Mouse (Mus musculus) kidney, embryonic 14.5 days (tissue): ENCODE measurements around the gene Sh3rf1. TPM values are rescaled to one million over a fixed set of nuclear protein-coding genes. Genes with fewer than 3 reads are reported as not detected.

ENCODE experiments used
- ATAC-seq: fragments of 200-750 bp; cut with Nextera tagmentation; 2 replicates; pipeline ENCODE4 v1.8.0; 2017; ENCODE audit warnings: moderate number of reproducible peaks, mild to moderate bottlenecking, moderate TSS enrichment, moderate library complexity; ENCODE audit not compliant: low FRiP score, low TSS enrichment
- H3K27ac ChIP-seq: fragments of 300-500 bp; sonication (generic); 2 replicates; pipeline ENCODE4 v1.5.1; 2014; ENCODE audit warnings: low read depth, mild to moderate bottlenecking, low read length, moderate library complexity, mixed read lengths
- H3K27me3 ChIP-seq: fragments of 300-500 bp; sonication (generic); 2 replicates; pipeline ENCODE4 v1.6.1; 2014; ENCODE audit warnings: mild to moderate bottlenecking, low read length; ENCODE audit not compliant: control insufficient read depth, insufficient read depth
- H3K36me3 ChIP-seq: fragments of 300-500 bp; sonication (generic); 2 replicates; pipeline ENCODE4 v1.6.1; 2014; ENCODE audit warnings: low read length, mixed read lengths; ENCODE audit not compliant: control insufficient read depth, insufficient read depth
- H3K4me1 ChIP-seq: fragments of 300-500 bp; sonication (generic); 2 replicates; pipeline ENCODE4 v1.6.1; 2014; ENCODE audit warnings: low read length, mixed read lengths; ENCODE audit not compliant: control insufficient read depth, insufficient read depth
- H3K4me2 ChIP-seq: fragments of 300-500 bp; sonication (generic); replicated peaks from 2 replicates; pipeline ENCODE4 v1.6.1; 2014; ENCODE audit warnings: low read depth, mild to moderate bottlenecking, low read length
- H3K4me3 ChIP-seq: fragments of 300-500 bp; sonication (generic); 2 replicates; pipeline ENCODE4 v1.5.1; 2014; ENCODE audit warnings: mild to moderate bottlenecking, low read length
- H3K9ac ChIP-seq: fragments of 300-500 bp; sonication (generic); 2 replicates; pipeline ENCODE4 v1.6.1; 2014; ENCODE audit warnings: low read depth, mild to moderate bottlenecking, low read length, moderate library complexity
- H3K9me3 ChIP-seq: fragments of 300-500 bp; sonication (generic); 2 replicates; pipeline ENCODE4 v1.6.1; 2016; ENCODE audit warnings: low read length; ENCODE audit not compliant: control insufficient read depth
- WGBS: fragments of 180-500 bp; shearing (Covaris S2); extraction: QIAGEN DNeasy Blood & Tissue Kit; methylation state at CpG from one replicate; pipeline ENCODE4 v1.1.7; 2014; 5-methylcytosine and 5-hydroxymethylcytosine counted together
- polyA plus RNA-seq: library from polyadenylated mRNA; unstranded; fragments of >200 nt; fragmentation: Nextera tagmentation; extraction: Ambion mirVana; gene quantifications from 2 replicates; pipeline ENCODE4 v1.2.1, GENCODE M21; 2014

Sh3rf1 gene
- polyA plus RNA-seq, 1 experiment from 2014 or later: 25.9 TPM

DNA sequence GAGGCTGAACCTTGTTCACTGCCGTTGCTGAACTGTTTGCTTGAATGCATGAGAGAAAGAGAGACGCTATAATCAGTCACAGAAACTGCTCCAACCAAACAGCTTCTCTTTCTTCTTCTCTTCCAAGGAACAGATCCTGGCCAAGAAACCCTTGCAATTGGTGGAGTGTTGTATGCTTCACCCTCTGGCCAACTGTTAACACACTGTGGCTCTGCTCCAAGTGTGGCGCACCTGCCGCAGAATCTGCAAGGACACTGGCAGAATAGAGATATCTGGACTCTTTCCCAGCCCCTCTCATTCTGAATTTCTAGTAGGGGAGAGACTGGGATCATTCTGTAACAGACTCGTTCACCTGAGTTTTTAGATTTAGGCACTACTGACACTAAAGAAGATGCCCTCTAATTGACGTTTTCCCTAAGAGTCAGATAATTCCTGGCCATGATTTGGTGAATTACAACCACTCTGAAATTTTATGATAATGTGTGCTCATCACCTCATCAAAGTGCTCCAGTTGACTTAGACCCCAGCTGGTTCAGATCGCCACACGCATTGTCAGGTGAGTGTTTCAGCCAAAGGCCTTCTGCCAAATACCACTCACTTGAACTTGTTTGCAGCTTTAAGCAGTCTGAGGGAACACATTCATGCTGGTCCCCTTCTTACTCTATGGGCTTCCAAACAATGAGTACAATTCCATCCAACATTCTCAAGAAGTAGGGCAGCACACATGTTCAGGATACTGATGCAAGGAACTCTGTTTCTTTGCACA lies 204.4 kb downstream of the Sh3rf1 start:
- no peaks in the 10 kb centered on the region for H3K36me3 ChIP-seq
- H3K4me3 ChIP-seq: no peak overlapping the region
- no peaks in the 10 kb centered on the region for H3K9me3 ChIP-seq
- 78% methylated on average over 8 of the region's 8 CpGs for WGBS
- ATAC-seq: no peak
- no peaks in the 10 kb centered on the region for H3K27me3 ChIP-seq
- H3K4me2 ChIP-seq: no peak overlapping the region
- no peak overlapping the region for H3K27ac ChIP-seq
- H3K9ac ChIP-seq: no peak overlapping the region
- no peaks in the 10 kb centered on the region for H3K4me1 ChIP-seq

GRCm38 (mm10) chr8:61428821-61429482 lies 205.3 kb downstream of the Sh3rf1 start:
- Histone ChIP-seq H3K4me2 (no peak overlapping the region), H3K27ac (no peak overlapping the region), H3K4me1 (no peaks in the 10 kb centered on the region), H3K9ac (no peak overlapping the region), H3K27me3 (no peaks in the 10 kb centered on the region), H3K4me3 (no peak overlapping the region), H3K9me3 (no peaks in the 10 kb centered on the region), H3K36me3 (no peaks in the 10 kb centered on the region)
- WGBS: 68% methylated on average over 4 of the region's 4 CpGs
- peak; percentile 32; the same call in 1 of the 2 replicates for ATAC-seq

- 93% methylated on average over 5 of the region's 5 CpGs for WGBS
- H3K9ac ChIP-seq: no peak overlapping the region
- H3K4me2 ChIP-seq: no peak overlapping the region
- H3K27me3 ChIP-seq: no peaks in the 10 kb centered on the region
- no peaks in the 10 kb centered on the region for H3K36me3 ChIP-seq
- no peak for ATAC-seq
- H3K4me1 ChIP-seq: no peaks in the 10 kb centered on the region
- H3K27ac ChIP-seq: no peak overlapping the region
- 0 out of 2 replicates have a peak, but pooled peaks cover 2% of the 10 kb centered on the region for H3K9me3 ChIP-seq
- no peak overlapping the region for H3K4me3 ChIP-seq
Observed at GRCm38 (mm10) chr8:61435481-61435880, 211.8 kb downstream of the Sh3rf1 start.

DNA sequence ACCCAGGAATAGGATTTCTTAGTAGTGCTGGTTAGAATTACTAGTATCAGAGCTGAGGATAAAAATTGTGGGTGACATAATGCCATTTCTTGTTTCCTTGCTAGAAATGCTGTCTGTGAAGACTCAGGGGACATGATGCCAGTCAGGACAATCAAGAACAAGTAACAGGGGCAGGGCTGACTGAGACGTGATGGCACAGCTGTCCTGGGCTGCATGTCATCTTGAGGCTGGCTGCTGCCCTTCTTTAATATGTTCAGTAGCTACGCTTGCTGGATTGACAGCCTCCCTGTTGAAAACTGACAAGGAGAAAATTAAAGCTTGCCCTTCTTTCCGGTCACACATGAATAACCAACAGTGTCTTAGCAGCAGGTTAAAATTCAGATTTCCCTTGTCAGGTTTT lies 212.5 kb downstream of the Sh3rf1 start:
- no peak for ATAC-seq
- 70% methylated on average over 3 of the region's 3 CpGs for WGBS
- 0 out of 2 replicates have a peak, but pooled peaks cover 2% of the 10 kb centered on the region for H3K9me3 ChIP-seq
- no peak overlapping the region for H3K9ac ChIP-seq
- H3K4me2 ChIP-seq: no peak overlapping the region
- no peaks in the 10 kb centered on the region for H3K36me3 ChIP-seq
- no peaks in the 10 kb centered on the region for H3K27me3 ChIP-seq
- H3K4me3 ChIP-seq: no peak overlapping the region
- H3K27ac ChIP-seq: no peak overlapping the region
- H3K4me1 ChIP-seq: no peaks in the 10 kb centered on the region

GRCm38 (mm10) chr8:61436586-61437304 lies 213.1 kb downstream of the Sh3rf1 start:
- H3K4me3 ChIP-seq: no peak overlapping the region
- H3K4me2 ChIP-seq: no peak overlapping the region
- no peaks in the 10 kb centered on the region for H3K36me3 ChIP-seq
- H3K27ac ChIP-seq: no peak overlapping the region
- ATAC-seq: no peak
- H3K9ac ChIP-seq: no peak overlapping the region
- H3K9me3 ChIP-seq: 0 out of 2 replicates have a peak, but pooled peaks cover 2% of the 10 kb centered on the region
- no peaks in the 10 kb centered on the region for H3K27me3 ChIP-seq
- WGBS: 63% methylated on average over 9 of the region's 9 CpGs
- no peaks in the 10 kb centered on the region for H3K4me1 ChIP-seq

- Histone ChIP-seq H3K4me3 (no peak overlapping the region), H3K4me2 (no peak overlapping the region), H3K9me3 (0 out of 2 replicates have a peak, but pooled peaks cover 2% of the 10 kb centered on the region), H3K27ac (no peak overlapping the region), H3K27me3 (no peaks in the 10 kb centered on the region), H3K9ac (no peak overlapping the region), H3K4me1 (no peaks in the 10 kb centered on the region), H3K36me3 (no peaks in the 10 kb centered on the region)
- ATAC-seq: no peak
Observed at GRCm38 (mm10) chr8:61437305-61437605, 213.6 kb downstream of the Sh3rf1 start.

DNA sequence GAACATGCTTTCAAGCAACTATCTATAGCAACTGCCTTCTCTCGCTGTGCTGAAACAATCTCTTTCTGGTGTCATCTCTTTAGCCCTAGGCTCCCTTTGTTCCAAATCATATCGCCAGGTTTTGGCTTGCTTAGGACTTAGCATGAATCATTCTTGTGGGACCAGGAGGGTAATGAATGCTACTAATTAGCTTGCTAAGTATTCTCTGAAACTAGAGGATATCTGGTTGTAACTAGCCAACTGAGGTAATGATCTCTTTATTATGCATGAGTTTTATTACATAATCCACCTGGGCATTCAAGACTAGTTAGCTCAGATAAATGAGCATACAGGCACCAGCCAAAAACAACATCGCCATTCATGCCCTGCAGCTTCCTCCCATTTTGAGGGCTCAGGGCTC lies 219.3 kb downstream of the Sh3rf1 start:
- WGBS: 87% methylated on average over 3 of the region's 3 CpGs
- Histone ChIP-seq H3K9ac (no peak overlapping the region), H3K4me3 (no peak overlapping the region), H3K27me3 (no peaks in the 10 kb centered on the region), H3K36me3 (no peaks in the 10 kb centered on the region), H3K27ac (no peak overlapping the region), H3K9me3 (no peaks in the 10 kb centered on the region), H3K4me2 (no peak overlapping the region), H3K4me1 (peaks cover 3% of the 10 kb centered on the region; the same call in 1 of the 2 replicates)
- no peak for ATAC-seq

- Histone ChIP-seq H3K27me3 (no peaks in the 10 kb centered on the region), H3K36me3 (no peaks in the 10 kb centered on the region), H3K27ac (no peak overlapping the region), H3K4me1 (peaks cover 3% of the 10 kb centered on the region; the same call in 1 of the 2 replicates), H3K9ac (no peak overlapping the region), H3K4me3 (no peak overlapping the region), H3K4me2 (no peak overlapping the region), H3K9me3 (no peaks in the 10 kb centered on the region)
- WGBS: 25% methylated on average over 3 of the region's 3 CpGs
- ATAC-seq: peak; percentile 69; the same call in 1 of the 2 replicates
Observed at GRCm38 (mm10) chr8:61444358-61444757, 220.7 kb downstream of the Sh3rf1 start.
